Mouse (Mus musculus) c-Kit-positive CD71-positive TER-119-negative erythroid progenitor cells, embryonic 14.5 days (primary cell): Measurements from ENCODE around the gene Polr2a.
"Not testable (repeated sequence)": the region's sequence is repeated elsewhere in the genome, so short reads cannot be mapped to it uniquely, and the experiment has no call there.

Source experiments
- DNase-seq: peaks from one replicate; pipeline ENCODE4 v3.0.0-alpha.2; 2013; ENCODE audit warnings: low read depth

Polr2a gene

DNA sequence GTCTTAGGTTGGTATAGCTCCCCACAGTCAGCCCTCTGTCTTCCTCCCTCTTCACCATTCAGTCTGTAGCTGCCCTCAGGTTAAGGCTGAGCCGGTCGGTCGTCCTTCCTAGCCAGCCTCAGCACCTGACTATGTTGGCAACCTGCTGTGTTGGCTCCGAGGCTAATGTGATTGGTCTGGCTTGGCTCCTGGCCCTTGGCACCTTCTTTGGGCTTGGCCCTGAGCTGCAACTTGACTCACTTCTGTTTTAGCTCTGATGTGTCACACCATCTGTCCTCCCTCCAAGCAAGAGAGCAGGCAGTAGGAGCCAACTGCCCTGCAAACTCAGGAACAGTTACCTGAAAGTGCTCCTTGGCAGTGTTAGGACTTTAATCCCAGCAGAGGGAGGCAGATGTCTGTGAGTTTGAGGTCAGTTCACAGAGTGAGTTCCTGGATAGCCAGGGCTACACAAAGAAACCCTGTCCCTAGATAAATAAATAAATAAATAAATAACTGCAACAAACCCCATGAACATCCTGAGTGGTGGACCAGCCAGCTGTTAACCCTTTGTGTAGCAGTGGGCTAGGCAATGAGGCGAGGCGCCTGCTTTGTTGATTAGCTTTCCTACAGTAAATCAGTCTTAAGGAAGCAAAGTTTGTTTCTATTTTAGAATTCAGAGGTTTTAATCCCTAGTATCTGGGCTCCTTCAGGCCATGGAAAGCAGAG, 51.5 kb downstream of the Polr2a start:
- DNase-seq: no peak

DNA sequence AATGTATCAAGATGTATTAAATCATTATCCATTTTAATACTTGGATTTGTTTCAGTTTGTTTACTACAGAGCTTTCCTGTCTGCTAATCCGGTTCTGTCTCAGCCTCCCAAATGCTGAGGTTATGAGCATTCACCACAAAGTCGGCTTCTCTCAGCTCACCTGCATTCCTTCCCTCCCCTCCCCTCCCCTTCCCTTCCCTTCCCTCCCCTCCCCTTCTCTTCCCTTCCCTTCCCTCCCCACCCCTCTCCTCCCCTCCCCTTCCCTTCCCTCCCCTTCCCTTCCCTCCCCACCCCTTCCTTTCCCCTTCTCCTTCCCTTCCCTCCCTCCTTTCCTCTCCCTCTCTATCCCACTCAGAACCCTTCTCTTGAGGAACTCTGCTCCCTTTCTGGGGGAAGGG, 53.8 kb downstream of the Polr2a start:
- DNase-seq: no peak

DNA sequence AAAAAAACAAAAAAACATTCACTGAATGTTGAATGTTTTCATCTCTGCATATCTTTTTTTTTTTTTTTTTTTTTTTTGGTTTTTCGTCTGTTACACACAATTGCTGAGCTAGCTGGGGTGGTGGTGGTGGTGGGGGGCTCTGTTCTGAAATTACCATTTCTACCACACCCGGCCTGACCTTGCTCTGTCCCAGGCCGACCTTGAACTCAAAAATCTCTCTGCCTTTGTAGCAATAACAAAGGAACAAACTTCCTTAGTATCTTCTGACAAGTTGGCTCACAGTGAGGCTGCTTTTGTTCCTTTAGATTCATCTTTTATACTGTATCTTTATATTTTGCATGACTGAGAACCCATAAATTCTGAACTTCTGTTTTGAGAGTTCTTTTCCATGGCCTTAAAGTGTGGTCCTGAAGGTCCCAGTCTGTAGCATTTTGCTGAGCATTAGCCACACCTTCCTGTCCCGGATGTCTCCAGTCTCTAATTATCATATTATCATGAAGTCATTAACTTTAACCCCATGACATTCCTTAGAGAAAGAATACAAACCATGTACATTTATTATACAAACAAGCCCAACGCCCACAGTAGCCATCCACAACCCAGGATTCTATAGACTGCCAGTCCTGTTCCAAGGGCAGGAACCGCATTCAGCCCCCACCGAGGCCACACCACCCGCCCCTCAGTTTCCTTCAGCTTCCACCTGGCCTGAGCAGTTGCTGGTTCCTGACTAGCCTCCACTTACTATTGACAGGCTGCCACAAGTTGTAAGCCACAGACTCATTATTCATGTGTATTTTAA, 54.4 kb downstream of the Polr2a start:
- no peak for DNase-seq

DNA sequence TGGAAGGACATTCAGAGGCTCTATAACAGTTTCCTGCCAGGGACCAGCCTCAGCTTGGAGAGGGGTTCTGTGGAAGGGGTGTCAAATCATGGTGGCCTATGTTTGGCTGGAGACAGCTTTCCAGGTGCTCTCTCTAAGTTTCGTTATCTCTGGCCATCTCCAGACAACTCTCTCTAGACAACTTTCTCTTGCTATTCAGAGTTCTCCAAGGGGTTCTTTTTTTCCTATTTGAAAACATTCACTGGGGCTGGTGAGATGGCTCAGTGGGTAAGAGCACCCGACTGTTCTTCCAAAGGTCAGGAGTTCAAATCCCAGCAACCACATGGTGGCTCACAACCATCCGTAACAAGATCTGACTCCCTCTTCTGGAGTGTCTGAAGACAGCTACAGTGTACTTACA, 55.1 kb downstream of the Polr2a start:
- DNase-seq: not testable (repeated sequence)

DNA sequence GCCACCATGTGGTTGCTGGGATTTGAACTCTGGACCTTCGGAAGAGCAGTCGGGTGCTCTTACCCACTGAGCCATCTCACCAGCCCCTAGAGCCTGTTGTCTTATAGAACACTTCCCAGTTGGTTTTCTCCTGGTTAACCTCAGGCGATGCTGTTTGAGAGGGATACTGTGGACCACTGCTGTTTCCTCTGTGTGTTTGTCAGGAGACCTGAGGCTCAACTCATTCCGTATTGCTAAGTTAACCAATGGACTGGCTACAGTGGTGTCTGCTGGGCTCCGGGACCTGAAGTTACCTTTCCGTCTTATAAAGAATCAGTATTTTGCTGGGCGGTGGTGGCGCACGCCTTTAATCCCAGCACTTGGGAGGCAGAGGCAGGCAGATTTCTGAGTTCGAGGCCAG, 55.6 kb downstream of the Polr2a start:
- not testable (repeated sequence) for DNase-seq

DNA sequence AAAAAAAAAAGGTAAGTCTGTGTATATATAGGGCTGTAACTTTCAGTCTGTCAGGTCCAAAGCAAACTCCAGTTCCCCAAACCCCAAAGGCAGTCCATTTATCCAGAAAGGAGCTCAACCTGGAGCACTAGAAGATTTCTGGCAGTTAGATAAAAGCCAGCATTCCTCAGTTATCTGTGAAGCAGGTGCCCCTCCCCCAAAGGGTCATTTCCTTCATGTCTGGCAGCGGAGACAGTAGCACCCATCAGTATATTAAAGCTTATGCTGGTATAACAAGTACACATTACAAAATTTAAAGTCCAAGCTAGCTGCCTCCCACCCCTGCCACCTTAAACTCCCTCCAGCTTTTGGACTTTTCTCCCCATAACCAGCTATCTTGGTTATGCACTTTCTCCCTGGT, 58.8 kb downstream of the Polr2a start:
- no peak for DNase-seq

DNA sequence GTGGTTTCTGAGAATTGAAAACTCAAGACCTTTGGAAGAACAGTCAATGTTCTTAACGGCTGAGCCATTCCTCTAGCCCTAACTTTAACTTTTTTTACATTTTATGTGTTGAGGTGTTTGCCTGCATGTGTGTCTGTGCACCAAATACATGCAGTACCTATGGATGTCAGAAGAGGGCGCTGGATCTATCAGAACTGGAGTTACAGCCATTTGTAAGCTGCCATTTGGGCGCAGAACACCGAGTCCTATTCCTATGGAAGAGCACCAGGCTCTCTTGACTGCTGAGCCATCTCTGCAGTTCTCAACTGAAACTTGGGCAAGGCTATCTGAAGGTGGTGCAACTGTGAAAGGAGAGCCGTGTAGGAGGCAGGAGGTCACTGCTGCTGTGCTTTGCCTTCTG, 59.9 kb downstream of the Polr2a start:
- no peak for DNase-seq

- no peak for DNase-seq
Measured at GRCm38 (mm10) chr11:69697396-69697795, 61.0 kb downstream of the Polr2a start.

DNA sequence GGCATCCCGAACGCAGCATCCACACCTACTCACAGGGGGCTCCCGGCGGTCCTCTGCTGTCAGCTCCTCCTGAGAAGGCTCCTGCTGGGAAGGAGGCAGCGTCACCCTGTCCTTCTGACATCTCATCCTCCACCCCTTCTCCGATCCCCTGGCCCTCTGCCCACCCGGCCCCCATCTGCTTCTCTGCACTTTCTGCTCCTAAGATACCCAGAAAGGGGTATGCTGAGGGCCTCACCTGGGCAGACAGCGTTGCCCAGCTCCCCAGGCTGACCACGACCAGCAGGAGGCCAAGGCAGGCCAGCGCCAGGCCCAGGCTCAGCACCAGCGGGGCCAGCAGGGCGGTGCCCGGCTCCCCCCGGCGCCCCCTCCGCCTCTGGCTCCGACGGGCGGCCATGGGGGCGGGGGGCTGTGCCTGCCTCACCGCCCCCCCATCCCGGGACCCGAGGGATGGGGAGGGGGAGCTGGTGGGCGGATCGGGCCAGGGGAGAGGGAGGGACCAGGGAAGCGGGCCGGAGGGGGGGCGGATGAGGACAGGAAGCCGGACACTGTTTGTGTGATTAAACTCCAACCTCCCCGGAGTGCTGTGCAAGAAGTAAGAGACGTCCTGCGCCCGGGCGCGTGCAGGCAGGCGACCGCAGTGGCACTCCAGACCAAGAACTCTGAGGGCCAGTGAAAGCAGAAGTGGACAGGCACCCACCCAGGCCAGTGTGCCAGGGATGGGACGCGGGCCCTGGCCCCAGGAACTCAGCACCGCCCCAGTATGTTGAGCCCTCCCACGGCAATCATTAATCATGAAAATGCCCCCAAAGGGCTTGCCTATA, 62.9 kb downstream of the Polr2a start, which contains the start of the genes Tnfsf12 and Tnfsfm13:
Tnfsf12 (minus strand) TSS at position 489 of the 821 bp plus-strand sequence.
Tnfsfm13 (minus strand) TSS at position 738 of the 821 bp plus-strand sequence.
- no peak for DNase-seq

- no peak for DNase-seq
Measured at GRCm38 (mm10) chr11:69695046-69695360, 63.4 kb downstream of the Polr2a start.

- no peak for DNase-seq
Measured at GRCm38 (mm10) chr11:69693421-69693965, 64.9 kb downstream of the Polr2a start.

DNA sequence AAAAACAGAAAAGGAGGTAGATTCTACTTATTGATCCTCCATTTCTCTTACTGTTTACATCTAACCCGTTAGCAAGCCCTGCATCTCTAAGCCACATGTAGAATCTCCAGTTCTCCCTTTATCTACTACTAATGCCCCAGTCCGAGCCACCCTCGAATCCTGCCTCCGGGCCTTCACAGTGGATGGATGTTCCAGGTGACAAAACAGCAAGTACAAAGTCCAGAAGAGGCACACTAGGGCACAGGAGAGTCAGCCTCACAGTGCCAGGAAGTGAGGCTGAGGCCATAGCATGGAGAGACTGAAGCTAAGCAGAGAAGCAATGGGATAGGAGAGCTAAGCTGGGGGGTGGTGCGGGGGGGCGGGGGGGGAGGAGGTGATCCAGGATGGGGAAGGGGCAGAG, 65.6 kb downstream of the Polr2a start:
- no peak for DNase-seq

- no peak for DNase-seq
Measured at GRCm38 (mm10) chr11:69692196-69692811, 66.1 kb downstream of the Polr2a start.

- DNase-seq: no peak
Measured at GRCm38 (mm10) chr11:69689891-69690290, 68.5 kb downstream of the Polr2a start.

- DNase-seq: no peak
Measured at GRCm38 (mm10) chr11:69687061-69687460, 71.4 kb downstream of the Polr2a start.

DNA sequence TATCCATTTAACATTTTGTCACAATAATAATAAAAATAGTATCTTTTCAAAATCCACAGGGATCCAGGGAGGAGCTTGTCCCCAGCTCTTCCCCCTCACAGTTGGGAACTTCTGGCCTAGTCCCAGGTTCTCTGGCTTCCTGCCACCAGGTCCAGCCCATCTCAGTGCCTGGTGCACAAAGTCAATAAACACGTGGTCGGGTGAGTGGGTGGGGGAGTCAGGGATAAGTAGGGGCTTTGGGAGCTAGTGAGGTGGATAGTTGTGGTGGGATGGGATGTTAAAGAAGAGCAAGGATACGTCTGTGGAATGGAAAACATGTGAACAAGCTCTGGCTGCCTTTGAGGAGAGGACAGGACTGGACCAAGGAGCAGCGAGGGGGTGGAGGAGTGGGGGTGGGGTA, 72.1 kb downstream of the Polr2a start:
- DNase-seq: no peak

DNA sequence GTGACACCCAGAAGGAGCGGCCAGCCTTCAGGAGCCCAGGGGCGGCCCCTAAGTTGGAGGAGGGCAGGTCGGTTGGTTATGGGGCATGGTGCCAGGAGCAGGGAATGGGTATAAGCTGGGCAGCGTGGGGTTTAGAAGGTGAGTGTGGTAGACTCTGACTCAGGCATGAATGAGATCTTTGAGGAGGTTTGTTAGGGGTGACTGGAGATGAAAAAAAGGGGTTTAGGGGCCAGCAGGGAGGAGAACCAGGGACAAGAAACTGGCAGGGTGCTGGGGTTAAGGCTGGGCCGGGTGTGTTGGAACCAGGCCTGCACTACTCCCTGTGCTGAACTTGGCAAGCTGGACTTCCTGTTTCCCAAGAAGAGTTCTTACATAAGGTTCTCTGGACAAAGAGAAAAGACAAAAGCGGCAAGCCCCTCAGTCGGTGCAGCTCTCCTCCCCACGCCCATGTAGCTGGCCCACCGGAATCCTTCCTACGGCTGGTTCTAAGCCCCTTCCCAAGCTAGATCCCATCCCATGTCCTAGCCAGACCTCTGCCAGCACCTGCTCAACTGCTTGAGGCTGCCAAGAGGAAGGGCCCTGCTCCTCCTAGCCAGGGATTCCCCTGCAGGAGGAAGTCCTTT, 72.8 kb downstream of the Polr2a start, which contains the start of gene Tnfsf13:
Tnfsf13 (minus strand) TSS at position 259 of the 623 bp plus-strand sequence.
- no peak for DNase-seq

DNA sequence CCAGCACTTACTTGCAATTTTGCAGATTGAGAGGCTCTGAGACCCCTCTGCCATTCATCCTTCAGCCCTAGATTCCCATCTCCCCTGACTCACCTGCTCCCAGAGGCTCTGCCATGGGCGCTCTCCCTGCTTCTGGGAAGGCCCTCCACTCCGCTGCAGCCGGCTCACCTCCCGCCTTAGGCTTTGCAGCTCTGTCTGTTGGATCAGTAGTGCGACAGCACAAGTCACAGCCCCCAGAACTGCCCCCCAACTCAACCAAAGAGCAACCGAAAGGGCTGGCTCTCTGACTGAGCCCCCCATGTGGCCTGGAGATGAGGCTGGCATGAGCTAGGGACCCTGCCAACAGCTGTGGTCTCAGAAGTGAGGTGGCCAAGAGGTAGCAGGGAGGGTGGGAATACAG, 73.5 kb downstream of the Polr2a start:
- DNase-seq: no peak

DNA sequence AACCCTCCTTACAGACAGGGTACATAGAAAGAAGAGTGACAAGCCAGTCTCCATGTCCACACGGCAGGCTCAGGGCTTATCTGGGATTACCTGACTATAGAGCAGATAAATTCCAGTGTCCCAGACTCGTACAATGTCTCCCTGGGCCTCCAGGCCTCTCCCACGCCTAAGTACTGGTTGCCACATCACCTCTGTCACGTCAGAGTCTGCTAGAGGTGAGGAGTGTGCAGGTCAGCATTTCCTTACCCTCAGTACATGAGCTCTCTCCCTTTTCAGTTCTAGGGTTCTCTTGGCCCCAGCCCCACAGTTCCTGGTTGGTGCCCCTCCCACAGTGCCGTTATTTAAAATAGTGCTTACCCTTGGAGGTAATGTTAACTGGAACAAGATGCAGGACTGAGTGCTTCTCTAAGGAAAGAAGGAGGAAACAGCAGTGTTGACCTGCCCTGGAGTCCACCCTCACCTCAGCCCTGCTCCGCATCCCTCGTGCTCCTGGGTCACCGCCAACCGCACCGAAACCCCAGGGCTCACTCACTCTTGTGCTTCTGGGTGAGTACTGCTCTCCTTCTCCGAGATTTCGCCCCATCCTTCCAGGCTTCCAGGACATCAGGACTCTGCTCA, 74.2 kb downstream of the Polr2a start:
- no peak for DNase-seq
